Mouse (Mus musculus) hindbrain, postnatal 0 days (tissue): ENCODE results near the gene Toe1. TPM values are rescaled to one million over a fixed set of nuclear protein-coding genes. Genes with fewer than 3 reads are reported as not detected.
A peak's percentile ranks its signal among the peaks of the same experiment; 100 is the strongest.

Experiments
- ATAC-seq: fragments of 200-750 bp; cut with Nextera tagmentation; 2 replicates; pipeline ENCODE4 v1.8.0; 2017; ENCODE audit warnings: mild to moderate bottlenecking, moderate TSS enrichment, moderate library complexity
- DNase-seq: peaks from one replicate; pipeline ENCODE4 v3.0.0-alpha.2; 2015; ENCODE audit warnings: low spot score
- H3K27ac ChIP-seq: fragments of 300-500 bp; sonication (generic); 2 replicates; pipeline ENCODE4 v1.5.1; 2014; ENCODE audit warnings: mild to moderate bottlenecking
- H3K27me3 ChIP-seq: fragments of 300-500 bp; sonication (generic); 2 replicates; pipeline ENCODE4 v1.6.1; 2014; ENCODE audit warnings: low read length, mixed read lengths; ENCODE audit not compliant: insufficient read depth
- H3K36me3 ChIP-seq: fragments of 300-500 bp; sonication (generic); 2 replicates; pipeline ENCODE4 v1.6.1; 2014; ENCODE audit warnings: low read length, mixed read lengths; ENCODE audit not compliant: insufficient read depth
- H3K4me1 ChIP-seq: fragments of 300-500 bp; sonication (generic); 2 replicates; pipeline ENCODE4 v1.6.1; 2014; ENCODE audit warnings: antibody characterized with exemption, low read length, mixed read lengths; ENCODE audit not compliant: insufficient read depth
- H3K4me2 ChIP-seq: fragments of 300-500 bp; sonication (generic); 2 replicates; pipeline ENCODE4 v1.6.1; 2014; ENCODE audit warnings: low read depth, mild to moderate bottlenecking, low read length, moderate library complexity, mixed read lengths
- H3K4me3 ChIP-seq: fragments of 300-500 bp; sonication (generic); 2 replicates; pipeline ENCODE4 v1.5.1; 2014; ENCODE audit warnings: low read length
- H3K9ac ChIP-seq: fragments of 300-500 bp; sonication (generic); replicated peaks from 2 replicates; pipeline ENCODE4 v1.6.1; 2014; ENCODE audit warnings: mild to moderate bottlenecking, low read length, moderate library complexity, mixed read lengths
- H3K9me3 ChIP-seq: fragments of 300-500 bp; sonication (generic); 2 replicates; pipeline ENCODE4 v1.6.1; 2016; ENCODE audit warnings: low read length, mixed read lengths
- CTCF ChIP-seq: IDR thresholded peaks from 2 replicates; pipeline ENCODE4 v1.5.1; 2016; ENCODE audit warnings: antibody characterized with exemption, control low read depth, low read depth
- WGBS: fragments of 180-500 bp; shearing (Covaris S2); extraction: QIAGEN DNeasy Blood & Tissue Kit; methylation state at CpG from one replicate; pipeline ENCODE4 v1.1.7; 2014; 5-methylcytosine and 5-hydroxymethylcytosine counted together
- polyA plus RNA-seq: library from polyadenylated mRNA; unstranded; fragments of >200 nt; fragmentation: Nextera tagmentation; extraction: Ambion mirVana; gene quantifications from 2 replicates; pipeline ENCODE4 v1.2.1, GENCODE M21; 2015
- total RNA-seq: library from RNA; depleted of rRNA; stranded (reverse); fragments of >200 nt; gene quantifications from 2 replicates; pipeline ENCODE4 v1.2.3, GENCODE M21; 2014

Gene Toe1
- total and polyA plus RNA-seq, 2 experiments from 2014 or later: 21.4 to 40.0 TPM

- ATAC-seq (no peak), DNase-seq (no peak)
- Histone ChIP-seq H3K27ac (no peak overlapping the region), H3K9ac (no peak overlapping the region), H3K9me3 (no peaks in the 10 kb centered on the region), H3K4me1 (no peaks in the 10 kb centered on the region), H3K4me2 (no peak overlapping the region), H3K27me3 (no peaks in the 10 kb centered on the region), H3K36me3 (no peaks in the 10 kb centered on the region), H3K4me3 (no peak overlapping the region)
- 17% methylated on average over 2 of the region's 2 CpGs for WGBS
- no peak for TF ChIP-seq CTCF
Measured at GRCm38 (mm10) chr4:116838999-116839398, 31.6 kb upstream of the Toe1 start.

GRCm38 (mm10) chr4:116830070-116830368 lies 22.6 kb upstream of the Toe1 start:
- Histone ChIP-seq H3K9me3 (no peaks in the 10 kb centered on the region), H3K4me1 (0 out of 2 replicates have a peak, but pooled peaks cover 3% of the 10 kb centered on the region), H3K27me3 (no peaks in the 10 kb centered on the region), H3K36me3 (no peaks in the 10 kb centered on the region), H3K4me3 (no peak overlapping the region), H3K4me2 (no peak overlapping the region), H3K27ac (no peak overlapping the region), H3K9ac (0 out of 2 replicates have a peak overlapping the region, but pooled peaks have one; percentile 13)
- WGBS: 9% methylated on average over 6 of the region's 6 CpGs
- no peak for TF ChIP-seq CTCF
- DNase-seq (no peak), ATAC-seq (no peak)

- H3K36me3 ChIP-seq: no peaks in the 10 kb centered on the region
- H3K4me3 ChIP-seq: no peak overlapping the region
- ATAC-seq (no peak), DNase-seq (no peak)
- 0 out of 2 replicates have a peak overlapping the region, but pooled peaks have one; percentile 13 for H3K9ac ChIP-seq
- TF ChIP-seq CTCF: no peak
- no peaks in the 10 kb centered on the region for H3K9me3 ChIP-seq
- H3K4me1 ChIP-seq: 0 out of 2 replicates have a peak, but pooled peaks cover 5% of the 10 kb centered on the region
- H3K4me2 ChIP-seq: no peak overlapping the region
- no peaks in the 10 kb centered on the region for H3K27me3 ChIP-seq
- WGBS: 41% methylated on average over 6 of the region's 6 CpGs
- H3K27ac ChIP-seq: no peak overlapping the region
Measured at GRCm38 (mm10) chr4:116829364-116830069, 22.1 kb upstream of the Toe1 start.

- Histone ChIP-seq H3K4me3 (no peak overlapping the region), H3K9ac (no peak overlapping the region), H3K4me1 (0 out of 2 replicates have a peak, but pooled peaks cover 5% of the 10 kb centered on the region), H3K4me2 (no peak overlapping the region), H3K9me3 (no peaks in the 10 kb centered on the region), H3K27ac (no peak overlapping the region), H3K27me3 (no peaks in the 10 kb centered on the region), H3K36me3 (no peaks in the 10 kb centered on the region)
- TF ChIP-seq CTCF: peak; percentile 81
- peak; percentile 69 for ATAC-seq
- WGBS: under 1% methylated on average over 4 of the region's 4 CpGs
- DNase-seq: peak; percentile 87
Measured at GRCm38 (mm10) chr4:116827819-116828218, 20.4 kb upstream of the Toe1 start.

GRCm38 (mm10) chr4:116824541-116825004 lies 17.1 kb upstream of the Toe1 start:
- peak overlapping the region; percentile 51 for H3K4me3 ChIP-seq
- H3K27ac ChIP-seq: peak overlapping the region; percentile 80
- H3K4me1 ChIP-seq: peaks cover 15% of the 10 kb centered on the region; the same call in 1 of the 2 replicates
- peak; percentile 78 for ATAC-seq
- DNase-seq: peak; percentile 84
- H3K36me3 ChIP-seq: no peaks in the 10 kb centered on the region
- H3K4me2 ChIP-seq: peak overlapping the region; percentile 70
- TF ChIP-seq CTCF: no peak
- H3K9ac ChIP-seq: peak overlapping the region; percentile 61
- WGBS: under 1% methylated on average over 29 of the region's 29 CpGs
- H3K27me3 ChIP-seq: no peaks in the 10 kb centered on the region
- no peaks in the 10 kb centered on the region for H3K9me3 ChIP-seq

GRCm38 (mm10) chr4:116821694-116822016 lies 14.2 kb upstream of the Toe1 start, which contains the start of gene Hpdl:
Gene Hpdl, minus strand, starts transcription at chr4:116821707.
- peak within 1 kb of the TSS; percentile 87 for H3K4me2 ChIP-seq
- peak within 1 kb of the TSS; percentile 40 for H3K4me3 ChIP-seq
- no peak for ATAC-seq
- 13% methylated on average over 9 of the region's 9 CpGs for WGBS
- no peaks in the 10 kb centered on the region for H3K9me3 ChIP-seq
- H3K9ac ChIP-seq: peak within 1 kb of the TSS; percentile 51
- peaks cover 15% of the 10 kb centered on the region; the same call in 1 of the 2 replicates for H3K4me1 ChIP-seq
- no peak for TF ChIP-seq CTCF
- no peaks in the 10 kb centered on the region for H3K36me3 ChIP-seq
- H3K27me3 ChIP-seq: no peaks in the 10 kb centered on the region
- DNase-seq: no peak
- H3K27ac ChIP-seq: no peak within 1 kb of the TSS
